Mouse (Mus musculus): ENCODE measurements around the gene Chka. TPM values are rescaled to one million over a fixed set of nuclear protein-coding genes. Genes with fewer than 3 reads are reported as not detected.

The Chka gene
- polyA plus RNA-seq, 1 experiment from 2014 or later, result 52.9 TPM

GRCm38 (mm10) chr19:3912337-3913204 is 61.0 kb downstream of the Chka start, which contains the start of gene Ndufs8:
Gene Ndufs8 (minus strand): TSS chr19:3912774.
- peak; percentile 97 for ATAC-seq (ENCODE audit: low FRiP score)
- Histone ChIP-seq H3K27me3 (0 out of 2 replicates have a peak, but pooled peaks cover under 1% of the 10 kb centered on the region), H3K27ac (peak within 1 kb of the TSS; percentile 88), H3K4me3 (peak within 1 kb of the TSS; percentile 55), H3K4me2 (peak within 1 kb of the TSS; percentile 76), H3K9ac (peak within 1 kb of the TSS; percentile 70), H3K9me3 (no peaks in the 10 kb centered on the region), H3K36me3 (peaks cover 35% of the 10 kb centered on the region), H3K4me1 (replicated peaks) (peaks cover 29% of the 10 kb centered on the region)
- WGBS, result under 1% methylated on average over 43 of the region's 43 CpGs

- H3K4me1 ChIP-seq (replicated peaks), result peaks cover 28% of the 10 kb centered on the region
- peak overlapping the region; percentile 76 for H3K4me2 ChIP-seq
- no peaks in the 10 kb centered on the region for H3K27me3 ChIP-seq
- H3K9ac ChIP-seq, result peak overlapping the region; percentile 66
- no peaks in the 10 kb centered on the region for H3K9me3 ChIP-seq
- H3K27ac ChIP-seq, result 0 out of 2 replicates have a peak overlapping the region, but pooled peaks have one; percentile 75
- ATAC-seq (ENCODE audit: low FRiP score), result no peak
- peaks cover 25% of the 10 kb centered on the region for H3K36me3 ChIP-seq
- 87% methylated on average over 8 of the region's 8 CpGs for WGBS
- peak overlapping the region; percentile 55 for H3K4me3 ChIP-seq
Measured at GRCm38 (mm10) chr19:3913692-3914091, 62.1 kb downstream of the Chka start.

DNA sequence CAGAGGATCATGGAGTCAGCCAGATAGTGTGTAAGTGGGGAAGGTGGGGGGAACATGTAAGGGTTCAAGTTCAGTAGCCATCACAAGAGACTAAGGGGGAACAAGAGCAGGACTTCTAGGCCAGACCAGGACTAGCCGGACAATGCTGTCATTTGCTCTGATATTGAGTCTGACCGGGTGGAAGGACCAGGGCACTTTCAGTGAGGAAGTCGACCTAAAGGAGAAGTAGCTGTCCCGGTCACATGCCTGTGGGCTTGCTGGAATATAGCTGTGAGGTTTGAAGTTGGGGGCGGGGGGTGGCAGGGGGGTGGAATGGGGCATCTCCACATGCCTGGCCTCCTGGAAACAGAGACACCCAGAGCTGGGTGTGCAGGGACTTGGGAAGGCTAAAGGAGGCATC is 63.0 kb downstream of the Chka start:
- Histone ChIP-seq H3K4me3 (no peak overlapping the region), H3K36me3 (peaks cover 16% of the 10 kb centered on the region), H3K4me2 (no peak overlapping the region), H3K9ac (no peak overlapping the region), H3K27me3 (no peaks in the 10 kb centered on the region), H3K4me1 (replicated peaks) (peaks cover 28% of the 10 kb centered on the region), H3K9me3 (no peaks in the 10 kb centered on the region), H3K27ac (no peak overlapping the region)
- 97% methylated on average over 5 of the region's 5 CpGs for WGBS
- ATAC-seq (ENCODE audit: low FRiP score), result no peak

GRCm38 (mm10) chr19:3916727-3917126 is 65.2 kb downstream of the Chka start:
- Histone ChIP-seq H3K27me3 (no peaks in the 10 kb centered on the region), H3K9ac (0 out of 2 replicates have a peak overlapping the region, but pooled peaks have one; percentile 11), H3K36me3 (no peaks in the 10 kb centered on the region), H3K4me3 (no peak overlapping the region), H3K4me1 (replicated peaks) (peaks cover 18% of the 10 kb centered on the region), H3K9me3 (no peaks in the 10 kb centered on the region), H3K4me2 (no peak overlapping the region), H3K27ac (no peak overlapping the region)
- WGBS, result 84% methylated on average over 11 of the region's 11 CpGs
- no peak for ATAC-seq (ENCODE audit: low FRiP score)

GRCm38 (mm10) chr19:3919928-3920327 is 68.4 kb downstream of the Chka start:
- Histone ChIP-seq H3K27me3 (no peaks in the 10 kb centered on the region), H3K9me3 (no peaks in the 10 kb centered on the region), H3K27ac (no peak overlapping the region), H3K9ac (no peak overlapping the region), H3K4me3 (no peak overlapping the region), H3K4me1 (replicated peaks) (no peaks in the 10 kb centered on the region), H3K36me3 (no peaks in the 10 kb centered on the region), H3K4me2 (no peak overlapping the region)
- ATAC-seq (ENCODE audit: low FRiP score), result no peak

GRCm38 (mm10) chr19:3922661-3923371 is 71.2 kb downstream of the Chka start:
- 0 out of 2 replicates have a peak, but pooled peaks cover 3% of the 10 kb centered on the region for H3K4me1 ChIP-seq (replicated peaks)
- 64% methylated on average over 10 of the region's 10 CpGs for WGBS

DNA sequence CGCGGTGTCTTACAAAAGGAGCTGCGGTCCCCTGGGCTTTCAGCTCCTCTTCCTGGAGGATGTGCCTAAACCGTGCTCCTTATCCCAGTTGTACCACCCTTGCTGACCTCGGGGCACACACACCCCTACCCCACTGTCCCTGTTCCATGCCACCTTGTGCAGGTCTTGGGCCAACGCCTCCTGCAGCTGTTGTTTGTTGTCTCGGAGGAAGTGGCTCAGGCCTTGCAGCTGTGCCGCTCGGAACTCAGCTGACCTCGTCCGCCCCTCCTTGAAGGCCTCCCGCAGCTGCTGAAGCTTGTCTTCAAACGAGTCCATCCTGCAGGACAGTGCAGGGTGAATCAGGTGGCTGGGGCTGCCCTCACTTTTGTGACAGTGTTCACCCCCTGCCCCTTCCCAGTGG is 72.0 kb downstream of the Chka start:
- WGBS, result 53% methylated on average over 13 of the region's 13 CpGs
- Histone ChIP-seq H3K9me3 (no peaks in the 10 kb centered on the region), H3K27ac (0 out of 2 replicates have a peak overlapping the region, but pooled peaks have one; percentile 23), H3K36me3 (no peaks in the 10 kb centered on the region), H3K27me3 (no peaks in the 10 kb centered on the region), H3K9ac (no peak overlapping the region), H3K4me3 (no peak overlapping the region), H3K4me2 (no peak overlapping the region), H3K4me1 (replicated peaks) (0 out of 2 replicates have a peak, but pooled peaks cover 3% of the 10 kb centered on the region)
- ATAC-seq (ENCODE audit: low FRiP score), result no peak

More at GRCm38 (mm10) chr19:3922661-3923371, 71.2 kb downstream of the Chka start:
- ATAC-seq (ENCODE audit: low FRiP score), result no peak
- H3K4me3 ChIP-seq, result no peak overlapping the region
- no peak overlapping the region for H3K27ac ChIP-seq
- no peaks in the 10 kb centered on the region for H3K9me3 ChIP-seq
- H3K27me3 ChIP-seq, result no peaks in the 10 kb centered on the region
- H3K9ac ChIP-seq, result no peak overlapping the region
- no peaks in the 10 kb centered on the region for H3K36me3 ChIP-seq
- no peak overlapping the region for H3K4me2 ChIP-seq

- Histone ChIP-seq H3K36me3 (no peaks in the 10 kb centered on the region), H3K27ac (0 out of 2 replicates have a peak overlapping the region, but pooled peaks have one; percentile 23), H3K4me1 (replicated peaks) (peaks cover 9% of the 10 kb centered on the region), H3K9me3 (no peaks in the 10 kb centered on the region), H3K4me3 (no peak overlapping the region), H3K9ac (no peak overlapping the region), H3K27me3 (no peaks in the 10 kb centered on the region), H3K4me2 (no peak overlapping the region)
- ATAC-seq (ENCODE audit: low FRiP score), result no peak
- WGBS, result 85% methylated on average over 8 of the region's 8 CpGs
Measured at GRCm38 (mm10) chr19:3924190-3924589, 72.6 kb downstream of the Chka start.

DNA sequence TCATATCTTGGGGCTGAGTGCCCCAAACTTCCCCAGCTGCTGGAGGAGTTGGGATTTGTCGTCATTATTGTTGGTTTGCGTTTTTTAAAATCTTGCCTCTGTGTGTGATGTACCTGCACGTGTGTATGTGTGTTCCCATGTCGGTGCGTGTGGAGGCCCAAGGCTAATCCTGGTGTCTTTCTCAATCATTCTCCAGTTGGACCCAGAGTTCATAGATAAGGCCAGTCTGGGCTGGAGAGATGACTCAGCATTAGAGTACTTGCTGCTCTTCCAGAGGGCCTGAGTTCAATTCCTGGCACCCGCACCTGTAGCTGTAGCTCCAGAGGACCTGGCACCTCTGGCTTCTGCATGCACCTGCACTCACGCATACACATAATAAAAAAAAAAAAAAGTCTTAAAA is 73.3 kb downstream of the Chka start:
- H3K4me2 ChIP-seq, result no peak overlapping the region
- no peak for ATAC-seq (ENCODE audit: low FRiP score)
- 92% methylated on average over 7 of the region's 7 CpGs for WGBS
- peaks cover 16% of the 10 kb centered on the region for H3K4me1 ChIP-seq (replicated peaks)
- H3K9me3 ChIP-seq, result no peaks in the 10 kb centered on the region
- H3K4me3 ChIP-seq, result no peak overlapping the region
- H3K27me3 ChIP-seq, result no peaks in the 10 kb centered on the region
- no peak overlapping the region for H3K9ac ChIP-seq
- no peaks in the 10 kb centered on the region for H3K36me3 ChIP-seq
- H3K27ac ChIP-seq, result no peak overlapping the region

- H3K4me2 ChIP-seq, result no peak overlapping the region
- no peaks in the 10 kb centered on the region for H3K36me3 ChIP-seq
- H3K4me1 ChIP-seq (replicated peaks), result peaks cover 25% of the 10 kb centered on the region
- no peak for ATAC-seq (ENCODE audit: low FRiP score)
- no peak overlapping the region for H3K27ac ChIP-seq
- H3K4me3 ChIP-seq, result no peak overlapping the region
- H3K27me3 ChIP-seq, result no peaks in the 10 kb centered on the region
- H3K9ac ChIP-seq, result no peak overlapping the region
- WGBS, result 86% methylated on average over 6 of the region's 6 CpGs
- no peaks in the 10 kb centered on the region for H3K9me3 ChIP-seq
Measured at GRCm38 (mm10) chr19:3925859-3926258, 74.3 kb downstream of the Chka start.

DNA sequence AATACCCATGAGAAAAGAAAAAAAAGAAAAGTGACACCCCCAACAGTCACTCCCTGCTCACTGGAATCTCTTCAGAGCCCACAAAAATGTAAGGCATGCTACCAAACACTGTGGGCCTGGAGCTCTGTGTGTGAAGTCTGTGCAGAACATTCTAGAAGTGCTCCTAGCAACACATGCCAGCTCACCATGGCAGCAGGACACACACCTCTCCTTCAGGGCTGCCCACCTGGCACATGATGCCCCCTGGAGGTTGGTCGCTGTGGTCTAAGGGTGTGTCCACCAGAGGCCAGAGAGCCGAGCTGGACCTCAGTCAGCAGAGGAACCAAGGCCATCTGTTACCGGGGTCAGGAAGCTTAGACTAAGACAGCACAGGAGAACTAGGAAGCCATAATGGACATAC is 74.7 kb downstream of the Chka start:
- Histone ChIP-seq H3K27me3 (no peaks in the 10 kb centered on the region), H3K4me3 (no peak overlapping the region), H3K36me3 (no peaks in the 10 kb centered on the region), H3K27ac (no peak overlapping the region), H3K4me2 (no peak overlapping the region), H3K9ac (no peak overlapping the region), H3K9me3 (no peaks in the 10 kb centered on the region), H3K4me1 (replicated peaks) (peaks cover 28% of the 10 kb centered on the region)
- no peak for ATAC-seq (ENCODE audit: low FRiP score)
- WGBS, result 74% methylated on average over 3 of the region's 3 CpGs

DNA sequence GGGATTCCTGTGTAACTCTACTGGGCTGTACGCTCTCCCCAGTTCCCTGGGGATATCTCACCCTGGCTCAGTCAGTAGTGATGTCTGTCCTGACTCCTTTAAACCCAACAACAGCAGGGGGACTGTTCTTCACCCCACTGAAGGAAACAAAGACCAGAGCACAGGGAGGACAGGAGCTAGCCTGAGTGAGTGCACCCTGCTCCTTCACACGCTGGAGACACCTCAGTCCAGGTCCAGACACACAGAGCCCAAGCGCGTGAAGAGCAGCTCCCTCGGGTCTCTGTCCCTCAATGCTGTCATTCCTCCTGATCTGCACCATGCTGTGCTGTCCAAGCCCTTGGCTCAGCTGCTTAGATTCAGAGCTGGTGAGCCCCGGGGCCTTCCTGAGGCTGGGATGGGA is 75.1 kb downstream of the Chka start:
- ATAC-seq (ENCODE audit: low FRiP score), result no peak
- H3K4me1 ChIP-seq (replicated peaks), result peaks cover 28% of the 10 kb centered on the region
- no peak overlapping the region for H3K27ac ChIP-seq
- no peaks in the 10 kb centered on the region for H3K36me3 ChIP-seq
- H3K4me3 ChIP-seq, result no peak overlapping the region
- no peak overlapping the region for H3K9ac ChIP-seq
- H3K27me3 ChIP-seq, result no peaks in the 10 kb centered on the region
- H3K9me3 ChIP-seq, result no peaks in the 10 kb centered on the region
- H3K4me2 ChIP-seq, result no peak overlapping the region
- 66% methylated on average over 6 of the region's 6 CpGs for WGBS

Data from hindbrain, embryonic 13.5 days (tissue).